Mouse (Mus musculus) heart, adult 2 months (tissue): Measurements from ENCODE around the gene Dlg1.

ENCODE experiments used
- CTCF ChIP-seq: fragments of 200-600 bp; IDR thresholded peaks from 2 replicates; pipeline ENCODE4 v1.8.1; 2022; ENCODE audit warnings: antibody characterized with exemption, mild to moderate bottlenecking, moderate library complexity
- POLR2A ChIP-seq: fragments of 200-500 bp; IDR thresholded peaks from 2 replicates; pipeline ENCODE4 v1.6.1; 2011; ENCODE audit warnings: mild to moderate bottlenecking, low read depth, low read length, control low read depth; ENCODE audit not compliant: insufficient read depth

GRCm38 (mm10) chr16:31683670-31684430 lies 20.6 kb downstream of the Dlg1 start:
- TF ChIP-seq CTCF: no peak
- no peak for TF ChIP-seq POLR2A
